Mouse (Mus musculus): Measurements from ENCODE around the gene Zfhx3. TPM values are rescaled to one million over a fixed set of nuclear protein-coding genes. Genes with fewer than 3 reads are reported as not detected.

Zfhx3 gene
- polyA plus RNA-seq, 1 experiment, result 14.0 TPM

DNA sequence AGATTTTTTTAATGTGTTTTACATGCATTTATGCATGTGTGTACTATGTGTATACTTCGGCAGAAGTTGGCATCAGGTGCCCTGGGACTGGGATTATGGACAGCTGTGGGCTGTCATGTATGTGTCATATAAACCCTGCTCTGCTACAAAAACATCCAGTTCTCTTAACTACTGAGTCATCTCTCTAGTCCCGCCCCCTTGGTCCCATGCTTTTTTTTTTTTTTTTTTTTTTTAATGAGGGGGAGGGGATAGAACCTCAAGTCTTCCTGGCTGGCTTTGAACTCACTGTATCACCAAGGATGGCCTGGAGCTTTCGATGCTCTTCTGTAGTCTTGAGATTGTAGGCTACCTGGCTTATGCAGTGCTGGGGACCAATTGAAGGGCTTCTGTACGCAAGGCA, 827.9 kb downstream of the Zfhx3 start:
- Histone ChIP-seq H3K9ac (ENCODE audit: low read depth, poor library complexity, severe bottlenecking) (no peak overlapping the region), H3K27ac (ENCODE audit: insufficient read depth, low read length) (no peak overlapping the region), H3K27me3 (ENCODE audit: control insufficient read depth, insufficient read depth, low read length, poor library complexity, severe bottlenecking) (no peaks in the 10 kb centered on the region), H3K4me1 (ENCODE audit: control insufficient read depth, insufficient read depth, low read length) (no peaks in the 10 kb centered on the region), H3K9me3 (replicated peaks; ENCODE audit: control insufficient read depth, insufficient read depth, low read length, poor library complexity, severe bottlenecking) (no peaks in the 10 kb centered on the region), H3K4me3 (ENCODE audit: low read depth, low read length) (no peak overlapping the region), H3K36me3 (ENCODE audit: control insufficient read depth, insufficient read depth, low read length, poor library complexity, severe bottlenecking) (no peaks in the 10 kb centered on the region)
- TF ChIP-seq CTCF (IDR thresholded peaks at IDR 0.05; ENCODE audit: low read depth, low read length), result no peak
- no peak for TF ChIP-seq EP300 (IDR thresholded peaks at IDR 0.05; ENCODE audit: insufficient read depth, low read depth, low read length)
- no peak for TF ChIP-seq POLR2A (IDR thresholded peaks at IDR 0.05; ENCODE audit: insufficient read depth, low read length)

DNA sequence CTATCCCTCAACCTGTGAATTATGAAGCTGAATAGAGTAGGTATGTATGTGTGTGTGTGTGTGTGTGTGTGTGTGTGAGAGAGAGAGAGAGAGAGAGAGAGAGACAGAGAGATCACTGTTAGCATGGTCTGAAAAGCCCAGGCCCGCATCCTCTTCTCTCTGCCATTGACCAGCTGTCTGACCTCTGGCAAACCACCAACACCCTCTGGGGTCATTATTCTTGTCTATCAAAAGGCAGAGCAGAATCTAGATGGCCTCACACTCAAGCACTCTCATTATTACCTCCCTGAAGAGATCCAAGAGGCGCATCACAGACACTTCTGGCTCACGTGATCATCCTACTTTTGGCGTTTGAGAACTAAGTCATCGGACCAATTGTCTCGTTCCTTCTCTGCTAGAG, 831.0 kb downstream of the Zfhx3 start:
- H3K27me3 ChIP-seq (ENCODE audit: control insufficient read depth, insufficient read depth, low read length, poor library complexity, severe bottlenecking), result no peaks in the 10 kb centered on the region
- TF ChIP-seq CTCF (IDR thresholded peaks at IDR 0.05; ENCODE audit: low read depth, low read length) (no peak), EP300 (IDR thresholded peaks at IDR 0.05; ENCODE audit: insufficient read depth, low read depth, low read length) (no peak), POLR2A (IDR thresholded peaks at IDR 0.05; ENCODE audit: insufficient read depth, low read length) (no peak)
- no peaks in the 10 kb centered on the region for H3K36me3 ChIP-seq (ENCODE audit: control insufficient read depth, insufficient read depth, low read length, poor library complexity, severe bottlenecking)
- H3K4me1 ChIP-seq (ENCODE audit: control insufficient read depth, insufficient read depth, low read length), result no peaks in the 10 kb centered on the region
- no peaks in the 10 kb centered on the region for H3K9me3 ChIP-seq (replicated peaks; ENCODE audit: control insufficient read depth, insufficient read depth, low read length, poor library complexity, severe bottlenecking)
- no peak overlapping the region for H3K4me3 ChIP-seq (ENCODE audit: low read depth, low read length)
- H3K9ac ChIP-seq (ENCODE audit: low read depth, poor library complexity, severe bottlenecking), result no peak overlapping the region
- no peak overlapping the region for H3K27ac ChIP-seq (ENCODE audit: insufficient read depth, low read length)

DNA sequence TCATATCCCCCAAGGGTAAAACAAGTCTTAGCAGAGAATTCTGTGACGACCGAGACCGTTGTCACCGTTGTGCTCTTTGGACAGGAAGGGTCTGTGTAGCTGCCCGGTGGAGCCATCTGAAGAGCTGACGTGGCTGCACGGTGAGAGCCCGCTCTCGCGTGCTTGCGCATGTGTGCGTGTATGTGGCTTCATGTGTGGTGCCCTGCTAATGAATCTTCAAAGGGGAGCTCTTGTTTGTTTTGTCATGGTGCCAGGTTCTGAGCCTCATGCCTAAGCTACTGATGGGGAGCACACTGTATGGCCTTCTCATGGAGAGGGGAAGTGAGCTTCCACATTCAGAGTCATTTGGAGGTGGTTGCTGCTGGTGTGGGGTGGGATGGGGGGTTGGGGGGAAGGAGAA, 835.6 kb downstream of the Zfhx3 start:
- no peaks in the 10 kb centered on the region for H3K27me3 ChIP-seq (ENCODE audit: control insufficient read depth, insufficient read depth, low read length, poor library complexity, severe bottlenecking)
- H3K9me3 ChIP-seq (replicated peaks; ENCODE audit: control insufficient read depth, insufficient read depth, low read length, poor library complexity, severe bottlenecking), result no peaks in the 10 kb centered on the region
- H3K9ac ChIP-seq (ENCODE audit: low read depth, poor library complexity, severe bottlenecking), result no peak overlapping the region
- no peaks in the 10 kb centered on the region for H3K4me1 ChIP-seq (ENCODE audit: control insufficient read depth, insufficient read depth, low read length)
- no peaks in the 10 kb centered on the region for H3K36me3 ChIP-seq (ENCODE audit: control insufficient read depth, insufficient read depth, low read length, poor library complexity, severe bottlenecking)
- TF ChIP-seq CTCF (IDR thresholded peaks at IDR 0.05; ENCODE audit: low read depth, low read length) (no peak), EP300 (IDR thresholded peaks at IDR 0.05; ENCODE audit: insufficient read depth, low read depth, low read length) (no peak), POLR2A (IDR thresholded peaks at IDR 0.05; ENCODE audit: insufficient read depth, low read length) (no peak)
- no peak overlapping the region for H3K4me3 ChIP-seq (ENCODE audit: low read depth, low read length)
- no peak overlapping the region for H3K27ac ChIP-seq (ENCODE audit: insufficient read depth, low read length)

DNA sequence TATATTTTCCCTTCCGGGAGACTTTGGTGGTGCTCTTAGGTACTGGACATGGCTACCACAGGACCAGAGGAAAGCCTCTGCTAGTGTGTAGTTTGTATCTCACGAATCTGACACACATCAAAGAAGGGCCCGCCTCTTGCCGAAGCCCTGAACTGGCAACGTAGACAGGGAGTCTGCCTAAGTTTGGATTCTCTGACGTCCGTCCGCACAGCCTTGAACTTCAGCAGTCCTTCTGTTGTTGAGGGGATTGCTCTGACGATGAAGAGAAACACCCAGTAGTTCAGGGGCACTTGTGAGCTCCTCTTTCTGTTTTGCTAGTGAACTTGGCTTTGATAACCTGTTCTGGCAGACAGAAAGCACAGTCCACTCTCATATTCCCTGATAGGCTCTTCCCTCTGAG, 836.1 kb downstream of the Zfhx3 start:
- no peaks in the 10 kb centered on the region for H3K4me1 ChIP-seq (ENCODE audit: control insufficient read depth, insufficient read depth, low read length)
- H3K9ac ChIP-seq (ENCODE audit: low read depth, poor library complexity, severe bottlenecking), result no peak overlapping the region
- no peaks in the 10 kb centered on the region for H3K27me3 ChIP-seq (ENCODE audit: control insufficient read depth, insufficient read depth, low read length, poor library complexity, severe bottlenecking)
- H3K9me3 ChIP-seq (replicated peaks; ENCODE audit: control insufficient read depth, insufficient read depth, low read length, poor library complexity, severe bottlenecking), result no peaks in the 10 kb centered on the region
- TF ChIP-seq EP300 (IDR thresholded peaks at IDR 0.05; ENCODE audit: insufficient read depth, low read depth, low read length) (no peak), POLR2A (IDR thresholded peaks at IDR 0.05; ENCODE audit: insufficient read depth, low read length) (no peak), CTCF (IDR thresholded peaks at IDR 0.05; ENCODE audit: low read depth, low read length) (no peak)
- H3K36me3 ChIP-seq (ENCODE audit: control insufficient read depth, insufficient read depth, low read length, poor library complexity, severe bottlenecking), result no peaks in the 10 kb centered on the region
- no peak overlapping the region for H3K4me3 ChIP-seq (ENCODE audit: low read depth, low read length)
- no peak overlapping the region for H3K27ac ChIP-seq (ENCODE audit: insufficient read depth, low read length)

DNA sequence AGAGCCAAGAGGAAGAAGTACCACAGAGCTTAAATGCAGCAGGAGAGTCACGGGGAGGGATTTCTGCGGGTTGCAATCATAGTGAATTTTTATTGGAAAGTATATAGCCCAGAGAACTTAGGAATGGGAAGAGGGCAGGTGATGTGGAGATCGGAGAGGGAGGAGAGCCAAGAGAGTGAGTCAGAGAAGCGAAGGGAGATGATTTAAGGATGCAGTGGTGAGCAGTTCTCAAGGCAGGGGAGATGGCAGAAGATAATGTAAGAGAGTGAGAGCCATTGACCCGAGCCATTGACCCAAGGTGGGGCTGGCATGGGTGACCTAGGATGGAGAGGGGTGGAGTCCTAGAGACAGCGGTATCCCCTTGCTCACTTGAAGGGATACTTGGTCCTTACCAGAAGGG, 838.3 kb downstream of the Zfhx3 start:
- no peak overlapping the region for H3K9ac ChIP-seq (ENCODE audit: low read depth, poor library complexity, severe bottlenecking)
- no peaks in the 10 kb centered on the region for H3K27me3 ChIP-seq (ENCODE audit: control insufficient read depth, insufficient read depth, low read length, poor library complexity, severe bottlenecking)
- TF ChIP-seq POLR2A (IDR thresholded peaks at IDR 0.05; ENCODE audit: insufficient read depth, low read length) (no peak), CTCF (IDR thresholded peaks at IDR 0.05; ENCODE audit: low read depth, low read length) (no peak), EP300 (IDR thresholded peaks at IDR 0.05; ENCODE audit: insufficient read depth, low read depth, low read length) (no peak)
- no peak overlapping the region for H3K27ac ChIP-seq (ENCODE audit: insufficient read depth, low read length)
- H3K4me1 ChIP-seq (ENCODE audit: control insufficient read depth, insufficient read depth, low read length), result no peaks in the 10 kb centered on the region
- H3K36me3 ChIP-seq (ENCODE audit: control insufficient read depth, insufficient read depth, low read length, poor library complexity, severe bottlenecking), result no peaks in the 10 kb centered on the region
- H3K9me3 ChIP-seq (replicated peaks; ENCODE audit: control insufficient read depth, insufficient read depth, low read length, poor library complexity, severe bottlenecking), result no peaks in the 10 kb centered on the region
- no peak overlapping the region for H3K4me3 ChIP-seq (ENCODE audit: low read depth, low read length)

DNA sequence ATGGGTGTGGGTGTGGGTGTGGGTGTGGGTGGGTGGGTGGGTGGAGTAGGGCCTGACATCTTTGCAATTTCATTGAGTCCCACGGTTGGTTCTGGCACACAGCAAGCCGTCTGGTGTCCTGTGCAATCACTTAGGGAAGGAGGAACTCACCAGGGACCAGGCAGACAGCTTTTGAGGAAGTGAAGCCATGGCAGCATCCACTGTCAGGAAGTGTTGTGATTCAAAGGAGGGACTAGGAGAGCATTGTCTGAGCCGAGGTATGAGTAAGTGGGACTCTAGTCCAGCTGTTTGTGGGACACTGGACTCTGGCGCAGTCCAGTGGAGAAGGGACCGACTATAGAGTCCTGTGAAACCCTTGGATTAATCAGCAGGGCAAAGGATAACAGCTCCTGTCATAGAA, 838.7 kb downstream of the Zfhx3 start:
- no peak overlapping the region for H3K4me3 ChIP-seq (ENCODE audit: low read depth, low read length)
- H3K9me3 ChIP-seq (replicated peaks; ENCODE audit: control insufficient read depth, insufficient read depth, low read length, poor library complexity, severe bottlenecking), result no peaks in the 10 kb centered on the region
- no peaks in the 10 kb centered on the region for H3K36me3 ChIP-seq (ENCODE audit: control insufficient read depth, insufficient read depth, low read length, poor library complexity, severe bottlenecking)
- H3K4me1 ChIP-seq (ENCODE audit: control insufficient read depth, insufficient read depth, low read length), result no peaks in the 10 kb centered on the region
- no peaks in the 10 kb centered on the region for H3K27me3 ChIP-seq (ENCODE audit: control insufficient read depth, insufficient read depth, low read length, poor library complexity, severe bottlenecking)
- no peak for TF ChIP-seq POLR2A (IDR thresholded peaks at IDR 0.05; ENCODE audit: insufficient read depth, low read length)
- no peak overlapping the region for H3K27ac ChIP-seq (ENCODE audit: insufficient read depth, low read length)
- no peak overlapping the region for H3K9ac ChIP-seq (ENCODE audit: low read depth, poor library complexity, severe bottlenecking)
